In the genomic region with DNA sequence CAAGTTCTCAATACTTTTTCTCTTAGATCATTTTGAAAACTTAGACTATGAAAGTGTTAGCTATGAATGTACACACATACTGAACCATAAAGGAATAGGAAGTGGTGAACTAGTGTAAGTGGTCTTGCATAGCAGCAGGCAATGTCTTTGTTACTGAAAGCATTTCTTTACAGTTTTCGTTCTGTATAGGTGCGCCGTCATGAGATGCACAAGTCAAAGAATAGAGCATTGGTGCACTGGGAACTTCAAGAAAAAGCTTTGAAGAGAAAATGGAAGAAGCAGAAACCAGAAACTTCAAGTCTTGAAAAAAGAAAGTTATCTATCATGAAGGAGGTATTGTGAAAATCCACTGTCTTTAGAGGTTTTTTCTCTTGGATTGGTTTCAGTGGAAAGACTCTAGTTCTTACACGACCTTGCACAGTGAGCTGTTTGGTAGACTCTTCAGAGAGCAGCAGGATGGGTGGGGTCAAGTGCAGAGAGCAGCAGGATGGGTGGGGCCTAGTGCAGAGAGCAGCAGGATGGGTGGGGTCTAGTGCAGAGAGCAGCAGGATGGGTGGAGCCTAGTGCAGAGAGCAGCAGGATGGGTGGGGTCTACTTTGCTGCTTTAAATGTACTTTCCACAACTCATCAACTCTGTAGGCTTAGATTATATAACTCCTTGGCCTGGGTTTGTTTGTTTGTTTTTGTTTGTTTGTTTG, we compare ENCODE assay signal across 8 mouse cellular contexts. TPM values are rescaled to one million over a fixed set of nuclear protein-coding genes. Genes with fewer than 3 reads are reported as not detected.
DNase-seq lines count a peak whose midpoint lies in the region; ATAC-seq and TF ChIP-seq lines count a peak whose summit lies in the region.

No protein-coding gene starts in this region.

- no peak overlapping the region for H3K4me3 ChIP-seq in gastrocnemius, adult 2 months
- H3K4me3 ChIP-seq in intestine, embryonic 15.5 days (replicated peaks) = no peak overlapping the region

- no peak overlapping the region for H3K9ac ChIP-seq in intestine, embryonic 15.5 days

- intact Hi-C loops in gastrocnemius, adult 2 months (cut with DNase I) = no loop called here
- intact Hi-C loops in gastrocnemius, postnatal 14 days (cut with DNase I; ENCODE audit: low total_unique reads) = no loop called here

- peak; percentile 94 for ATAC-seq in common myeloid progenitor, adult 5-6 weeks (replicated peaks; ENCODE audit: low read depth, poor library complexity, severe bottlenecking)
- peak; percentile 92 for ATAC-seq in intestine, embryonic 15.5 days

- H3K27me3 ChIP-seq in intestine, embryonic 15.5 days (replicated peaks) = no peaks in the 10 kb centered on the region

- no peaks in the 10 kb centered on the region for H3K4me1 ChIP-seq in intestine, embryonic 15.5 days (replicated peaks)

- H3K9me3 ChIP-seq in intestine, embryonic 15.5 days = no peaks in the 10 kb centered on the region

- H3K36me3 ChIP-seq in intestine, embryonic 15.5 days = no peaks in the 10 kb centered on the region; the same call in 1 of the 2 replicates

- no peak overlapping the region for H3K4me2 ChIP-seq in intestine, embryonic 15.5 days (replicated peaks)

- peak overlapping the region; percentile 75 for H3K27ac ChIP-seq in gastrocnemius, adult 2 months
- H3K27ac ChIP-seq in intestine, embryonic 15.5 days = no peak overlapping the region

- 74% methylated on average over 4 of the region's 4 CpGs for WGBS in intestine, embryonic 15.5 days

- peak; percentile 49 for DNase-seq in gastrocnemius, adult 2 months
- DNase-seq in gastrocnemius, postnatal 14 days = no peak
- DNase-seq in lung, postnatal 14 days = peak; percentile 58
- DNase-seq in thymus, postnatal 25 days = peak; percentile 75
- no peak for DNase-seq in right cerebral cortex, adult 2 months (ENCODE audit: low spot score in 2 of 2)
- no peak for DNase-seq in urinary bladder, postnatal 25 days (ENCODE audit: low spot score)

- no peak for TF ChIP-seq CTCF in gastrocnemius, adult 2 months (IDR thresholded peaks at IDR 0.05)

RNA-seq across cellular contexts. Expression of a gene that starts 10.8 kb away (rescaled TPM):
- total RNA-seq in gastrocnemius, adult 2 months (2021) = 1 to 10 TPM; 6.6 to 7.7 TPM
- total RNA-seq in gastrocnemius, postnatal 14 days (2021) = 1 to 10 TPM; 4.8 to 6.2 TPM
- 28.3 and 45.9 TPM in 2 replicates for total RNA-seq in common myeloid progenitor, adult 5-6 weeks (2017)
- polyA plus RNA-seq in intestine, embryonic 15.5 days (2015; fragmentation: Nextera tagmentation; extraction: Ambion mirVana) = 19.5 and 22.2 TPM in 2 replicates

RNA-seq across cellular contexts. Expression of a gene that starts 24.7 kb away (rescaled TPM):
- under 1 TPM; 0.08 to 0.11 TPM for total RNA-seq in gastrocnemius, adult 2 months (2021)
- under 1 TPM; 0.07 to 0.35 TPM for total RNA-seq in gastrocnemius, postnatal 14 days (2021)
- total RNA-seq in common myeloid progenitor, adult 5-6 weeks (2017) = not detected in 2 replicates
- 1.1 and 1.5 TPM in 2 replicates for polyA plus RNA-seq in intestine, embryonic 15.5 days (2015; fragmentation: Nextera tagmentation; extraction: Ambion mirVana)

RNA-seq across cellular contexts. Expression of a gene that starts 36.9 kb away (rescaled TPM):
- total RNA-seq in gastrocnemius, adult 2 months (2021) = not detected
- under 1 TPM; 0.10 to 0.24 TPM for total RNA-seq in gastrocnemius, postnatal 14 days (2021)
- not detected in 2 replicates for total RNA-seq in common myeloid progenitor, adult 5-6 weeks (2017)
- 0.14 and 0.38 TPM in 2 replicates for polyA plus RNA-seq in intestine, embryonic 15.5 days (2015; fragmentation: Nextera tagmentation; extraction: Ambion mirVana)

Comparison
In these comparisons a context has a peak if more than half of its experiments do, and no peak if none do; other contexts are left out.
1. DNase-seq: peak in gastrocnemius, adult 2 months (single experiment), lung, postnatal 14 days (single experiment) and thymus, postnatal 25 days (single experiment); none in gastrocnemius, postnatal 14 days (single experiment), right cerebral cortex, adult 2 months (0 of 2) and urinary bladder, postnatal 25 days (single experiment).